Mouse (Mus musculus) forebrain, postnatal 0 days (tissue): ENCODE measurements around the gene Hoxa6. TPM values are rescaled to one million over a fixed set of nuclear protein-coding genes. Genes with fewer than 3 reads are reported as not detected.

Experiments
- ATAC-seq: fragments of 200-750 bp; cut with Nextera tagmentation; 2 replicates; pipeline ENCODE4 v1.8.0; 2017; ENCODE audit warnings: mild to moderate bottlenecking, moderate library complexity
- DNase-seq: peaks from one replicate; pipeline ENCODE4 v3.0.0-alpha.2; 2015
- H3K27ac ChIP-seq: fragments of 300-500 bp; sonication (generic); 2 replicates; pipeline ENCODE4 v1.5.1; 2014; ENCODE audit warnings: low read depth, mild to moderate bottlenecking, antibody characterized with exemption, low read length, moderate library complexity, mixed read lengths
- H3K27me3 ChIP-seq: fragments of 300-500 bp; sonication (generic); 2 replicates; pipeline ENCODE4 v1.6.1; 2014; ENCODE audit warnings: mild to moderate bottlenecking, low read length, mixed read lengths; ENCODE audit not compliant: insufficient read depth
- H3K36me3 ChIP-seq: fragments of 300-500 bp; sonication (generic); 2 replicates; pipeline ENCODE4 v1.6.1; 2014; ENCODE audit warnings: mild to moderate bottlenecking, moderate library complexity; ENCODE audit not compliant: insufficient read depth
- H3K4me1 ChIP-seq: fragments of 300-500 bp; sonication (generic); 2 replicates; pipeline ENCODE4 v1.6.1; 2014; ENCODE audit warnings: antibody characterized with exemption; ENCODE audit not compliant: insufficient read depth
- H3K4me2 ChIP-seq: fragments of 300-500 bp; sonication (generic); 2 replicates; pipeline ENCODE4 v1.6.1; 2014; ENCODE audit warnings: low read depth, mild to moderate bottlenecking, moderate library complexity
- H3K4me3 ChIP-seq: fragments of 300-500 bp; sonication (generic); 2 replicates; pipeline ENCODE4 v1.5.1; 2014; ENCODE audit warnings: low read depth, low read length, mixed read lengths
- H3K9ac ChIP-seq: fragments of 300-500 bp; sonication (generic); 2 replicates; pipeline ENCODE4 v1.6.1; 2014; ENCODE audit warnings: mild to moderate bottlenecking
- H3K9me3 ChIP-seq: fragments of 300-500 bp; sonication (generic); 2 replicates; pipeline ENCODE4 v1.6.1; 2016; ENCODE audit warnings: low read length
- CTCF ChIP-seq: sonication (generic); IDR thresholded peaks from 2 replicates; pipeline ENCODE4 v1.5.1; 2016; ENCODE audit warnings: antibody characterized with exemption, control low read depth, low read depth
- WGBS: fragments of 180-500 bp; shearing (Covaris S2); extraction: QIAGEN DNeasy Blood & Tissue Kit; methylation state at CpG from one replicate; pipeline ENCODE4 v1.1.7; 2014; 5-methylcytosine and 5-hydroxymethylcytosine counted together
- polyA plus RNA-seq: library from polyadenylated mRNA; unstranded; fragments of >200 nt; fragmentation: Nextera tagmentation; extraction: Ambion mirVana; gene quantifications from 2 replicates; pipeline ENCODE4 v1.2.1, GENCODE M21; 2015
- total RNA-seq: library from RNA; depleted of rRNA; stranded (reverse); fragments of >200 nt; gene quantifications from 2 replicates; pipeline ENCODE4 v1.2.3, GENCODE M21; 2014

Gene Hoxa6
- total and polyA plus RNA-seq, 2 experiments from 2014 or later, result not detected

DNA sequence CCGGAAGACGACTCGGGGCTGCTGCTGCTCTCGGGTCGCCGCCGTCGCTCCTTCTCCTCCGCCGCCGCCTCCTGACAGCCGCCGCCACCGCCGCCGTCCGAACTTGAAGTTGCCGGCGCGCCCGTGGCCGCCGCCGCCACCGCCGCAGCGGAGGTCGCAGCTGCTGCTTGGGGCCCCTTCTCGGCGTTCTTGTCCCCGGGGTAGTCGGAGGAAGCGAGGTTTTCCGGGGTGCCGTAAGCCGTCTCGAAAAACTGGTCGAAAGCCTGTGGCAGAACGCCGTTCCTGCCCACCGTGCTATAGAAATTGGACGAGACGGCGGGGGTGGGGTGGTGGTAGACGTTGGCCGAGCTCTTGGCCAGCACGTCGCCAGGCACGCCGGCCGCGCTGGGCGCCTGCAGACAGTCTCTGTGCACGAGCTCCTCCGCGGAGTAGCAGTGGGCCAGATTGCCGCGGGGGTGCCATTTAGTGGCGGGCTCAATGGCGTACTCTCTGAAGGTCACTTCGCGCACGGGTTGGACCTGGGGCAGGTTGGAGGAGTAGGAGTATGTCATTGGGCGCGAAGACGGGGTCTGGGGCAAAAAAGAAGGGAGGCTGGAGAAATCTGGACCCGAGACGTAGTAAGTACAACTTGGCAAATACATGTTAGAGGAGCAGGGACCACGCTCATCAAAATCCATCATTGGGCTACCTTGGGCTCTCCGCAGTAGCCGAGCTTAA is 36.7 kb upstream of the Hoxa6 start:
- H3K4me1 ChIP-seq, result no peaks in the 10 kb centered on the region
- ATAC-seq (no peak), DNase-seq (no peak)
- WGBS, result 2% methylated on average over 71 of the region's 71 CpGs
- H3K27me3 ChIP-seq, result peaks cover 97% of the 10 kb centered on the region
- no peak overlapping the region for H3K9ac ChIP-seq
- H3K27ac ChIP-seq, result no peak overlapping the region
- no peaks in the 10 kb centered on the region for H3K36me3 ChIP-seq
- H3K4me2 ChIP-seq, result no peak overlapping the region
- TF ChIP-seq CTCF, result no peak
- H3K4me3 ChIP-seq, result no peak overlapping the region
- H3K9me3 ChIP-seq, result no peaks in the 10 kb centered on the region

- H3K27me3 ChIP-seq, result peaks cover 97% of the 10 kb centered on the region
- H3K9me3 ChIP-seq, result no peaks in the 10 kb centered on the region
- no peak overlapping the region for H3K27ac ChIP-seq
- no peaks in the 10 kb centered on the region for H3K36me3 ChIP-seq
- H3K4me1 ChIP-seq, result no peaks in the 10 kb centered on the region
- DNase-seq (no peak), ATAC-seq (no peak)
- TF ChIP-seq CTCF, result no peak
- no peak overlapping the region for H3K4me3 ChIP-seq
- 1% methylated on average over 23 of the region's 23 CpGs for WGBS
- H3K4me2 ChIP-seq, result no peak overlapping the region
- H3K9ac ChIP-seq, result no peak overlapping the region
These were observed 36.0 kb upstream of the Hoxa6 start for GRCm38 (mm10) chr6:52244471-52245039.

GRCm38 (mm10) chr6:52243681-52244121 is 35.2 kb upstream of the Hoxa6 start:
- DNase-seq (no peak), ATAC-seq (no peak)
- Histone ChIP-seq H3K27me3 (peaks cover 98% of the 10 kb centered on the region), H3K4me3 (no peak overlapping the region), H3K4me1 (no peaks in the 10 kb centered on the region), H3K27ac (no peak overlapping the region), H3K4me2 (no peak overlapping the region), H3K9me3 (no peaks in the 10 kb centered on the region), H3K36me3 (no peaks in the 10 kb centered on the region), H3K9ac (no peak overlapping the region)
- TF ChIP-seq CTCF, result no peak
- WGBS, result 1% methylated on average over 12 of the region's 12 CpGs

DNA sequence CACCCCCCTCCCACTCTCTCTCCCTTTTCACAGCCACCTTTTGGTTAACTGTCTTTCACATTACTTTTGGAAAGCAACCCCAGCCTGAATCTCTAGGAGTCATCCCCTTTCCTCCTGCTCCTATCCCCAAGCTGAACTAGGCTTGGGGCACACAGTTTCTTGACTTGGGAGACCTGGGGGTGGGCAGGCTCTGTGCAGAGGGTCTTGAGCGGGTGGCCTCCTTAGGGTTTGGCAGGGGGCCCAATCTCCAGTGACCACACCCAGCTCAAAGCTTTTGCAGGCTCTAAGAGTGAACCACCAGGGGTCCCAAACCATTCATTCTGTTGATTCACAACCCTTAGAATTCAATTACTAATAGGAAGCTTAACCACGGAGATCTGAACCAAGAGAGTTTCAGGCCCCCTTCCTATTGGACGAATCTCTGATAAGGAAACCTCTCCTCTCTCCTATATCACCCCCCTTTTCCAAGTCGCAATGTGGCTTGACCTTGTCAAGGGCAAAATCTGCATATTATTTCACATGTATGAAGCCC is 34.3 kb upstream of the Hoxa6 start:
- Histone ChIP-seq H3K27ac (no peak overlapping the region), H3K9ac (no peak overlapping the region), H3K4me3 (no peak overlapping the region), H3K4me2 (no peak overlapping the region), H3K9me3 (no peaks in the 10 kb centered on the region), H3K4me1 (no peaks in the 10 kb centered on the region), H3K27me3 (peaks cover 98% of the 10 kb centered on the region), H3K36me3 (no peaks in the 10 kb centered on the region)
- ATAC-seq, result no peak
- WGBS, result 6% methylated on average over 4 of the region's 4 CpGs
- no peak for TF ChIP-seq CTCF
- DNase-seq, result no peak

DNA sequence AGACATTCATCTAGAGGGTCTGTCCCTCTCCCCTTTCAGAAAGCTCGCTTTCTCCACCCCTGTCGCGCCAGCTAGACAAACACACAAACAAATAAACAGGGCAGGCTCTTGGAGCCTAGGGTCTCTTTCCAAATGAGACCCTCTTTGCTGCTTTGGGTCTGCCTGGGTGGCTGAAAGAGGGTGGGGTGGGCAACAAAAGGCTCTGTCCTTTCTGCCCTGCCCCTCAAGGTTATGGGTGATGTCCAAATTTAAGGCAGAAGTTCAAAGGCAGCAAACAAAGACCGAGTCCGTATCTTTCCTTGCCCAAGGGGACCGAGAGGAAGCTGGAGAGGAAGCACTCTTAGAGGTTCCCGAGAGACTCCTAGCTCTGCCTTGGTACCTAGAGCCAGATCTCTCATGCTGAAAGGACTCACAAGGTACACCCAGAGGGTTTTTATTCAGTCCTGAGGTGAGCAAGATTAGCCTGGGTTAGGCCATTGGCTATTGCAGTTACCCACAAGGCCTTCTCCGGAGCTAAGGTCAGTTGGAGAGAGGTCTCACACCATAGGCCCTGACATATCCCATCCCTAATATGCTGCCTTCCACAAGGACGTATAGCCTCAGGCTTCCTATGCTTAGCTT is 32.6 kb upstream of the Hoxa6 start:
- H3K9me3 ChIP-seq, result no peaks in the 10 kb centered on the region
- no peak overlapping the region for H3K4me2 ChIP-seq
- H3K4me3 ChIP-seq, result no peak overlapping the region
- DNase-seq (no peak), ATAC-seq (no peak)
- H3K9ac ChIP-seq, result no peak overlapping the region
- H3K27me3 ChIP-seq, result peaks cover 98% of the 10 kb centered on the region
- WGBS, result 6% methylated on average over 9 of the region's 9 CpGs
- H3K27ac ChIP-seq, result no peak overlapping the region
- H3K4me1 ChIP-seq, result no peaks in the 10 kb centered on the region
- TF ChIP-seq CTCF, result no peak
- H3K36me3 ChIP-seq, result no peaks in the 10 kb centered on the region

- peak; percentile 68 for TF ChIP-seq CTCF
- no peak; the same call in 1 of the 2 replicates for ATAC-seq
These were observed 32.0 kb upstream of the Hoxa6 start, which contains the start of gene Hoxa10 for GRCm38 (mm10) chr6:52240389-52241000. Gene Hoxa10, minus strand, starts transcription at chr6:52240854.

More at GRCm38 (mm10) chr6:52240389-52241000, 32.0 kb upstream of the Hoxa6 start, which contains the start of gene Hoxa10:
- H3K27me3 ChIP-seq, result peaks cover 98% of the 10 kb centered on the region
- H3K4me3 ChIP-seq, result no peak within 1 kb of the TSS
- H3K36me3 ChIP-seq, result no peaks in the 10 kb centered on the region
- no peaks in the 10 kb centered on the region for H3K4me1 ChIP-seq
- peak; percentile 75 for DNase-seq
- no peak within 1 kb of the TSS for H3K9ac ChIP-seq
- 2% methylated on average over 35 of the region's 35 CpGs for WGBS
- no peak within 1 kb of the TSS for H3K4me2 ChIP-seq
- no peaks in the 10 kb centered on the region for H3K9me3 ChIP-seq
- no peak within 1 kb of the TSS for H3K27ac ChIP-seq
